Mouse (Mus musculus): ENCODE results near the gene Tmem119. TPM values are rescaled to one million over a fixed set of nuclear protein-coding genes. Genes with fewer than 3 reads are reported as not detected.
A peak's percentile ranks its signal among the peaks of the same experiment; 100 is the strongest.
"Not testable (repeated sequence)": the region's sequence is repeated elsewhere in the genome, so short reads cannot be mapped to it uniquely, and the experiment has no call there.

Tmem119 gene
- polyA plus RNA-seq, 1 experiment = 22.6 TPM

DNA sequence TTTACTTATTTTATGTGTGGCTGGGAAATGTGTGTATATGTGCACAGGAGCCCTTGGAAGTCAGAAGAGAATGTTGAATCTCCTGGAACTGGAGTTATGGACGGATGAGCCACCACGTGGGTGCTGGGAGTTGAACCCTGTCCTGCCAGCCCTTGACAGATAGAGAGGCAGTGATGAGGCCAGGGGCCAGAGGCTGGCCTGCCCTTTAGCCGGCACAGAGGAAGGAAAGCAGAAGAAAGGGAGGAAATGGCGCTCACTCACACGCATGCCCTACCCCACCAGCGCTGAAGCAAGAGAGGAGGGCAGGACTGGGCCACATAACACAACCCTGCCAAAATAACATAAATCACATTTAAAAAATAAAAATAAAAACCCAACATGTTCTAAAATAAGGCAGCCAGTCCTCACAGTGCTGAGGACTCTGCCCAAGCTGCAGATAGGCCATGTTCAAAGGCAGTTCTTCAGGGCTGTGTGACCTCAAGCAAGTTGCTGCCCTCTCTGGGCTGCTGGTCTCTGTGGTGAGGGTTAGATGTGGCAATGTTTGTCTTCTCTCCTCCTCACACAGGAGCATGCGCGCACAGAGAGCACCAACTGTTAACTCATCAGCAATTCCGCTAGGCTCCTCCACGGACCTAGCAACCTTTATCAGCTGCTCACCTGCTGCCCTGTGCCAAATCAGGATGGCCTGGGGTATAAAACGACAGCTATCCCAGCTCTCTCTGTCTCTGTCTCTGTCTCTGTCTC lies 9.7 kb downstream of the Tmem119 start:
- DNase-seq (ENCODE audit: extremely low spot score in 1 of 2, low spot score in 1 of 2) = no peak

DNA sequence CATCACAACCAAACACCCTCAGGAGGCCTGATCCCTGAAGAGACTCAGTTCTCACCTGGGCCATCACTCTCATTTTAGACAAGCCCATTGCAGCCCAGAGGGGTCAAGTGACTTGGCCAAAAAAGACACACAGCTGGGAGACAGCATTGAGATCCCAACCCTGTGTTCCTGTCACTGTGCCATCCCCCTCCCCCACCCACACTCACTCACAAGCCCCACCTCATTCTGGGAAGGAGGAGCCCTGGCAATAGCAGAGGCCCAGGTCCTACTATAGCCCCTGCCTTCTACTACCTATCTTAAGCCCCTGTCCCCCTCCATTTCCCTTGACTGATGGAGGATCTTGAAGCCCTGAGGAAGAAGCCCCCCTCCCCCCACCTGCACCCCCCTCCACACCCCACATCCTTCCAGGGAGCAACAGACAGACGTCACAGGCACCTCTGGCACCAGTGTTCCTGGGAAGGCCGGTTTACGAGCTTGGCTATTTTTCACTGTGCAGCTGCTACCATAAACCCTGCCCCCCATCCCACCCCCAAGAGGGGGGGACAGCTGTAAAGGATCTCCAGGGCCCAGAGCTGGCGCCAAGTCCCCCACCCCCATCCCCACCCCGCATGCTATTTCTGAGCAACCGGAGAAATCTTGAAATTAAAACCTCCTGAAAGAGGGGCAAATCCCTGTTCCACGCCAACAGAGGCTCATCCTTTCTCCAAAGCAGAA lies 11.1 kb downstream of the Tmem119 start:
- DNase-seq (ENCODE audit: extremely low spot score in 1 of 2, low spot score in 1 of 2) = no peak

DNA sequence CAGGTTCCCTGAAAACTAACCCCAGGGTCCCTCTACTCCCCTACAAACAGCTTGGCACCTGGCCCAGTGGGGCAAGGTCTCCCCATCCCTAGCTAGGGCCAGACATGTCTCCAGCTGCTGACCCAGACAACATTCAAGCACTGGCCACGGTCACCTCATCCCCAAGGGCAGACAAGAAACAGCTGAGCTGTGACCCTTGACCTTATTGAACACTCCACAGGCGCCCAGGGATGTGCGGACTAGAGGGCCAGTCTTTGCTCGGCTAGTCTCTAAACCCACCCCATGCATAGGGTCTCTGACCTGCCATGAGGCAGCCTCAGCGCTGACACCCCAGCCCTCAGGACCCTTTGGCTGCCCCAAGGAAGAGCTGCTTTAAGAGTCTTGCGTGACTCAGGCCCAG lies 11.7 kb downstream of the Tmem119 start:
- DNase-seq (ENCODE audit: extremely low spot score in 1 of 2, low spot score in 1 of 2) = no peak

DNA sequence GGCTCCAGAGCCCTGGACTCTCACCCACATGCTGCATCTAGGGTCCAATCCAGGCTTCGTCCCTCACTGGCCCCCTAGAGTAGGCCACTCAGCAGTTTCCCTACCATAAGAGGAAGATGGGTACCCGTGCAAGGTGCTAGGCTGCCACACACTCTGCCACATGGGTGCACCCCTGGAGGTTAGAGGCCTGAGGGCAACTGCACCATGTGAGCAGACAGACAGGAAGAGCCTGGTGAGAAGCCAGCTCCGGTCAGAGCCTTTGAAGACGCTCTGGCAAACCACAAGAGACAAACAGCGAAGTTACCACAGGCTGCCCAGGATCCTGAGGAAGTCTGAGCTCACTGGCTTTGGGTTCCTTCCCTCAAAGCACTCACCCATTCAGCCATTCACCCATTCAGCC lies 13.3 kb downstream of the Tmem119 start:
- DNase-seq (ENCODE audit: extremely low spot score in 1 of 2, low spot score in 1 of 2) = no peak

DNA sequence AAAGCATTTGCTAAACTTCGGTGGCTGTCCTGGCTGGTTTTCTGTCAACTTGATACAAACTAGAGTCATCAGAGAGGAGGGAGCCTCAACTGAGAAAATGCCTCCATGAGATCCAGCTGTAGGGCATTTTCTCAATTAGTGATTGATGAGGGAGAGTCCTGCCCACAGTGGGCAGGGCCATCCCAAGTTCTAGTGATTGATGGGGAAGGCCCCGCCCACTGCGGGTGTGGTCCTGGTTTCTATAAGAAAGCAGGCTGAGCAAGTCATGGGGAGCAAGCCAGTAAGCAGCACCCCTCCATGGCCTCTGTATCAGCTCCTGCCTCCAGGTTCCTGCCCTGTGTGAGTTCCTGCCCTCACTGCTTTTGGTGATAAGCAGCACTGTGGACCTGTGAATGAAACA lies 16.2 kb downstream of the Tmem119 start:
- not testable (repeated sequence) for DNase-seq (ENCODE audit: extremely low spot score in 1 of 2, low spot score in 1 of 2)

DNA sequence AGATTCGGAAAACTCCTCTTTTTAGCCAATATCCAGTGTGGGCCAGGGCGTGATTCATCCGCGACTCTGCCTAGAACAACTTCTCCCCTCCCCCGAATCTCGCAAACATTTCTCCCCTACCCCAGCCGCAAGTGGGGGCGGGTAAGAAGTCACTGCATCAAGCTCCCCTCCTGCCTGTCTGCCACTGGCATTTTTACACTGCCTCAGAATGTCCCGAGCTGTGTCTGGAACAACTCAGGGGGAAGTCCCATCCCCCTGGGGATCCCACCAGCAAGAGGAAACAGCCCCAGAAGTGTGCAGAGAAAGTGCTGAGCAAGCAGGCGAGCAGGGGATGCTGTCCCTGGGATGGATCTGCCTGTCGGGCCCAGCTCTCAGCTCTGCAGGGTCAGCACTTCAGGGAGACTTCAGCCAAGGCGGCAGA lies 16.7 kb downstream of the Tmem119 start:
- DNase-seq (ENCODE audit: extremely low spot score in 1 of 2, low spot score in 1 of 2) = peak in 1 of 2 experiments; percentile 67

DNA sequence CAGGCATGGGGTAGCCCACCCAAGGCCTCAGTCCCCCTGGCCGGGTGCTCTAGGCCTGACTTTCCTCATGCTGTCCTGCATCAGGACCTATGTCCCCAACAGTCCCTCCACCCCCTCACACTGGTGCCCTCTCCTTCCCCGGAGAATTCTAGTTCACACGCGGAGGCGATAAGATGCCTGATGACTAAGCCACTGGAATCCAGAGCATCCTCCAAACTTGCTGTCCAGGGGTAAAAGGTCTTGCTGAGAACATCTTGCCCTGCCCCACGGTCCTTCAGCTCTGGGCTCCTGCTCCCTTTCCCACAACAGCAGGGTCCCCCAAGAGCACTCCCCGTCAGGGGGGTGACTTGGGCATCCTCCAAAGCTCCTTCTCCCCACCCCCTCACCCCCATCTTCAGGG lies 17.7 kb downstream of the Tmem119 start:
- DNase-seq (ENCODE audit: extremely low spot score in 1 of 2, low spot score in 1 of 2) = no peak

DNA sequence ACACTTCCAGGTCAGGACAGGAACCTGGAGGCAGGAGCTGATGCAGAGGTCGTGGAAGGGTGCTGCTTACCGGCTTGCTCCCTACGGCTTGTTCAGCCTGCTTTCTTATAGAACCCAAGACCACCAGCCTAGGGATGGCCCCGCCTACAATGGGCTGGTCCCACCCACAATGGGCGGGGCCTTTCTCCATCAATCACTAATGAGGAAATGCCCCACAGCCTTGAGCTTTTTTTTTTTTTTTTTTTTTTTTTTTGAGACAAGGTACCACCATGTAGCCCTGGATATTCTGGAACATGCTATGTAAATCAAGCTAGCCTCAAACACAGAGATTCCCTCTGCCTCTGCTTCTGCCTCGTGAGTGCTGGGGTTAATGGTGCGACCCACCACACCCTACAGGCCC lies 18.4 kb downstream of the Tmem119 start:
- no peak for DNase-seq (ENCODE audit: extremely low spot score in 1 of 2, low spot score in 1 of 2)

DNA sequence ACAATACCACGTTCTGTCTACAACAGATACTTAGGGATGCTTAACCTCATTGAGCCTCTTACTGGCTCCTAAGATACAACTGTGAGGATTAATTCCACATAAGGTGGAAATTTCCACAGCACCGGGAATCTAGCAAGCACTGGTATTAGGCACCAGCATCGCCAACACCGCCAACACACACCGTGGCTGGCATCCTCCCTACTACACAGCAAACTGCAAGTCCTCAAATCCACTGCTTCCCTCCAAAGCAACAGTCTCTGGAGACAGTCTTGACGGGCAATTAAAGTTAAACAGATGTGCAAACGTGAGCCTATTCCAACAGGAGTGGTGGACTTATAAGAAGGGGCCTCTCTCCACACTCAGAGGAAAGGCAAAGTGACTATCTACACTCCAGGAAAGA lies 19.1 kb downstream of the Tmem119 start:
- DNase-seq (ENCODE audit: extremely low spot score in 1 of 2, low spot score in 1 of 2) = no peak

DNA sequence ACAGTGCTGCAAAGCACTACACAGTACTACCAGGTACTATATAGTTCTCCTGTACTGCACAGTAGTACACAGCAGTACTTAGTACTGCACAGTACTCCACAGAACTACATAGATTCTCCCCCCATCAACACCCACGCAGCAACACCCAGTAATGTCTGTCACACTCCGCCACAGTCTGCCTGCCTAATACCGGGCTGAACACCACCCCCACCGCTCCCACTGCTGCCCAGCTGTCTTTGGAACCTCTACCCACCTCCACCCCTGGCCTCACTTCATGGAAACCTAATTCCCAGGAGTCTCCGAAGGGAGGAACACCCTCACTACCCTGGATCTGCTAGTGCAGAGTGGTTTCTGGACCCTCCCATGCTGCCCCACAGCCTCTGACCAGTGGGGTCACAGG lies 19.6 kb downstream of the Tmem119 start:
- no peak for DNase-seq (ENCODE audit: extremely low spot score in 1 of 2, low spot score in 1 of 2)

DNA sequence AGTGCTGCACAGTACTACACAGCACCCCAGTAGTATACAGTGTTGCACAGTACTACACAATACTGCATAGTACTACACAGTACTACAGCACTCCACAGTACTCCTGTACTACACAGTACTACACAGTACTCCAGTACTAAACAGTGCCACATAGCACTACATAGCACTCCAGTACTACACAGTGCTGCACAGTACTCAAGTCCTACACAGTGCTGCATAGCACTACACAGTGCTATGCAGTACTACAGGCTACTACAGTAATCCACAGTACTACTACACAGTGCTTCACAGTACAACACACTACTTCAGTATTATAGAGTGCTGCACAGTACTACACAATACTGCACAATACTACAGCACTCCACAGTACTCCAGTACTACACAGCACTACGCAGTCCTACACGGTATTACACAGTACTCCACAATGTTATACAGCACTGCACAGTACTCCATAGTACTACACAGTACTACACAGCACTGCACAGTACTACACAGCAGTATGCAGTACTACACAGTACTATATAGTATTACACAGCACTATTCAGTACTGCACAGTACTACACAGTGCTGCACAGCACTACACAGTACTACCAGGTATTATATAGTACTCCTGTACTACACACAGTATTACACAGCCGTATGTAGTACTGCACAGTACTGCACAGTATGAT lies 20.1 kb downstream of the Tmem119 start:
- DNase-seq (ENCODE audit: extremely low spot score in 1 of 2, low spot score in 1 of 2) = no peak

DNA sequence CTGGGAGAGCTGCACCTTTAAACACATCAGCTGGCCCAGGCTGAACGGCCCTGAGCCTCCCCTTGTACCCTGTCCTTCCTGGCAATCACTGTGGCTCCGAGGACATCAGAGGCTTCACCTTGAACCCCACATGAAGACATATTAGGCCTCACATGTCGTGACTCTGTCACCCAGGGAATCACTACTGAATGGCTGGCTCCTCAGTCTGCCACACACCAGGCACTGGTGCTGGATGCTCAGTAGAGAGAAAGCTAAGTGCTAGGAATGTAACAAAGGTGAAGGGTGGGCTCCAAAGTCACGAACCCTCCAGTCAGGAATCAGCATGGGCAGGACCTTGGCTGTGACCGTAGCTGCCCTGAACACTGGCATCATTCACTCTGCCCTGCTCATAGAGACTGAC lies 20.7 kb downstream of the Tmem119 start:
- no peak for DNase-seq (ENCODE audit: extremely low spot score in 1 of 2, low spot score in 1 of 2)

DNA sequence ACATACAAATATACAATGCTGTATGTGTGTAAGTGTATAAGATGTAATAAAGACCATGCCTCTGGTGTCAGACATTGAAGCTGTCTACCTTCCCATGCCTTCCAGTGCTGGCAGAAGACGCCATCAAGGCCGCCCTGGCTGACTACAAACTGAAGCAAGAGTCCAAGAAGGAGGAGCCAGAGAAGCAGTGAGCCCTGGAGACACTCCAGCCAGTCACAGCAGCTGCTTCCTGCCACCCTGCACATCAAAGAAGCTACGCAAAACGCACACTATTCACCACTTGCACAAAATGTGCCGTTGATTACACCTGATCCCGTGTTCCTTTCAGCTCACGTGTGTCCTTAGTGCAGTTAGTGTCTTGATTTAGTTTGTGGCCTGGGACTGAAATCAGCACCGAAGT lies 22.6 kb downstream of the Tmem119 start:
- not testable (repeated sequence) for DNase-seq (ENCODE audit: extremely low spot score in 1 of 2, low spot score in 1 of 2)

DNA sequence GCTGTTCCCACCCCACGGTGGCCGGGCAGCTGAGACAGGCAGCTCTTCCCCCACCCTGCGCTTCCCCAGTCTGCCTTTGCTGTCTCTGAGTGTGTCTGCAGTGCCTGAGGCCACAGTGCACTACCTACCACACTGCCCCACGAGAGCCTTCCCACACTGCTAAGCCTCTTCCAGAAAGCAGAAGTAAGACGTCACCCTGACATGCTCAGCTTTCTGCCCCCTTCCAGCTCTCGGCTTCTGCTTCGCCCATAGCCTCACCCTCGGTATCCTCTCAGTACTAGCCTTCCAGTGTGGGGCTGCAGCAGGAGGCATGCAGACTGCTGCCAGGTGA lies 23.5 kb downstream of the Tmem119 start:
- DNase-seq (ENCODE audit: extremely low spot score in 1 of 2, low spot score in 1 of 2) = no peak

DNA sequence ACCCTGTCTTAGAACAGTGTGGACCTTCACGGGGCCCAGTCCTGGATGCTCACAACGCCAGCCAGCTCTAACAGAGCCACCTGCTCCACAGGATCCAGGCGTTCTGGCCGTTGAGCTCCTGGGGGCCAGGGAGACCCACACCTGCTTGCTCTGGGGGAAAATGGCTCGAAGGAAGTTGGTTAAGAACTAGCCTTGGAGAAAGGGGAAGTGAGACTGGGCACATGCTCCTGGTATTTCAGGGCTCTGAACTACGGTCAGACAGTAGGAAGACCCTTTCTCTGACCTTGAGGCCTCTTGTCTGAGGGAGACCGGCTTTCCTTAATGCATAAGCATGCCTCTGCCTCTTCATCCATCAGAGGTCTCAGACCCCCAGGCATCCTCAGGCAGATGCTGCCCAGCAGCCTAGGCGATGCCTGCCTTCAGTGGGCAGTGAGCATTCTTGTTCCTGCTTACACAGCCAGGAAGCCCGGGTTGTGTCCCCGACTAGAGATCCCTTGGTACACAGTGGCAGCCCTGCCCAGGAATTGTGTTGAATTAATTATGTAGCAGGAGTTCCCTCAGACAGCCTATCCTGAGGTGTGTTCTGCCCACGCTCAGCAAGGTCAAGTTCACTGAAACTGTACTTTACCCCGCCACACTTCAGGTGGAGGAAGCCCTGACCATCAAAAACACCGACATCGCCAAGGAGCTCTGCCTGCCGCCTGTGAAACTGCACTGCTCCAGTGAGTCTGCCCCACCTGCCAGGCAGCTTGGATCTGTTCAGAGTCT lies 24.0 kb downstream of the Tmem119 start:
- DNase-seq (ENCODE audit: extremely low spot score in 1 of 2, low spot score in 1 of 2) = no peak

DNA sequence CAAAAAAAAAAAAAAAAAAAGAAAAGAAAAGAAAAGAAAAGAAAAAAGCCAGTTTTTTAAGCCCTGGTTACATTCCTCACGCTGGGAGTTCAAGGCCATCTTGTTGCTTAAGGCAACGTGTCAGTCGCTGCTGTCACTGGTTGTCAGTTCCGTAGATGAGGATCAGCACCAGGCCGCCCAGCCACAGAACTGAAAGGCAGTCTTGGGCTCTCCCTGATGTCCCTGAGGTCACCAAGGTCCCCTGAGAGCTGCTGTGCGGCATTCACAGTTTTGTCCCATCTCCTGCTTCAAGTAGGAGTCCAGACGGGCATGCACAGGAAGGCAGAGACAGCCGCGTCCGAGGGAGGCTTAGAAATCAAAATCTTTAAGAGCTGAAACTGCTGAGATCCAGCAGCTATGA lies 24.7 kb downstream of the Tmem119 start:
- DNase-seq (ENCODE audit: extremely low spot score in 1 of 2, low spot score in 1 of 2) = no peak

DNA sequence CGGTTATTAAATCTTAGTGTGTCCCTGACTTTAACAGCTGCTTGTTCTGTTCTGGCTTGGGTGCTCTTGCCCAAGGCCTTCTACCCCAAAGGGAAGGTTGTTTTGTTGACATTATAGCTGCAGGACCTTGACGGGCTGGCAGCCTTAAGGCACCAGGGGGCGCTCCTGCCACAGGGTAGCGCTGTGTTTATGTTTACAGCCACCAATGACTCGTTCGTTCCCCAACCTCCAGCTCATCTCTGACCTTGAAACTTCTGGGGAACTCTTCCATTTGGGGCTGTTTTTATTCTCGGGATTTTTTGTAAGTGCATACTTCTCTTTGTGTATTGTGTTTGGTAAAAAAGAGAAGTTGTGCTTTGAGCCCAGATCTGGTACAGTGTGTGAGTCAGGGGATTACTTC lies 26.7 kb downstream of the Tmem119 start:
- DNase-seq (ENCODE audit: extremely low spot score in 1 of 2, low spot score in 1 of 2) = peak; percentile 62 to 92

DNA sequence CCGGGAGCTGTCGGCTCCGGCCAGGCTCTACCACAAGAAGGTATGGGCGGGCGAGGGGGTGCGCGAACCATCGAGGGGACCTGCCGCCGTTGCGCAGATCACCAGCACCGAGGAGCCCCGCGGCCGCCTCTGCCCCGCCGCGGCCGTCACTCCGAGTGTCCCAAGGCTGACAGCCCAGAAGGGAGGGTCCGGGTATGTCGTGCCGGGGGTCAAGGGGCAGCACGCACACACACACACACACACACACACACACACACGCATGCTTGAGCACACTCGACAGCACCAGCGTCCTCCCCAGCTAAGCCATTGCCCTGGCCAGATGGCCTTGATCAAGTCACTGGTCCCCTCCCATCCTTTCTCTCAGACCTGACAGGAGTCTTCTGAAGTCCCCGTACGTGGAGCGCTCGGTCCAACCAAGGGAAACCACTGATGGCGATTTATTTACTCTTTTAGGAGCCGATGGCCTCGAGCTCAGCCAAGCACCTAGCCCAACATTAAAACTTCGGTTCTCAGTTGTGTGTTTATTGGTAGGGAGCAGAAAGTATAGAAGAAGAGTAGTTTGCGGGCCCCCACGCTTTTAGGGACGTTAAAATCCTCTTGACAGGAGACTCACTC lies 27.3 kb downstream of the Tmem119 start:
- DNase-seq (ENCODE audit: extremely low spot score in 1 of 2, low spot score in 1 of 2) = no peak

DNA sequence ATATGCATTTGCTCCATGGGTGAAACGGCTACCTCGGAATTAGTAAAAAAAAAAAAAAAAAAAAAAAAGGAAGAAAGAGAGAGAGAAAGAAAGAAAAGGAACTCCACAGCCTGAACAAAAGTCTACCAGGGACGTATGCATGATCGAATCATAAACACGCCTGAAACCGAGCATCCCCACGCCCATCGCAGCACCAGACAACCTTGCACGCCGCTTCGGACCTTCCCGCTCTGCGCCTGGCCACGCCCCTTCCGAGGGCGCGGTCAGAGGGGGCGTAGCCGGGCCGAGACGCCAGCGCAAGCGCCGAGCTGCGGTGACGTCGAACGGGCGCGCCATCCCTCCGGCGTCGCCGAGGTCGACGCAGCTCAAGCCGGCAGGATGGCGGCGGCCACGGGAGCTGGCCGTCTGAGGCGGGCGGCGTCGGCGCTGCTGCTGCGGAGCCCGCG lies 27.8 kb downstream of the Tmem119 start, which contains the start of the genes Sart3 and Iscu:
Sart3 (minus strand) TSS at position 61 of the 446 bp plus-strand sequence.
Iscu (plus strand) TSS at position 299 of the 446 bp plus-strand sequence.
- DNase-seq (ENCODE audit: extremely low spot score in 1 of 2, low spot score in 1 of 2) = peak; percentile 79 to 94

Data from frontal cortex, adult 2 months (tissue).